Mouse (Mus musculus): ENCODE measurements around the gene Cntn5. TPM values are rescaled to one million over a fixed set of nuclear protein-coding genes. Genes with fewer than 3 reads are reported as not detected.
"Not testable (repeated sequence)": the region's sequence is repeated elsewhere in the genome, so short reads cannot be mapped to it uniquely, and the experiment has no call there.

Gene Cntn5
- total RNA-seq, 2 experiments from 2014 or later, result 23.1 to 25.2 TPM

DNA sequence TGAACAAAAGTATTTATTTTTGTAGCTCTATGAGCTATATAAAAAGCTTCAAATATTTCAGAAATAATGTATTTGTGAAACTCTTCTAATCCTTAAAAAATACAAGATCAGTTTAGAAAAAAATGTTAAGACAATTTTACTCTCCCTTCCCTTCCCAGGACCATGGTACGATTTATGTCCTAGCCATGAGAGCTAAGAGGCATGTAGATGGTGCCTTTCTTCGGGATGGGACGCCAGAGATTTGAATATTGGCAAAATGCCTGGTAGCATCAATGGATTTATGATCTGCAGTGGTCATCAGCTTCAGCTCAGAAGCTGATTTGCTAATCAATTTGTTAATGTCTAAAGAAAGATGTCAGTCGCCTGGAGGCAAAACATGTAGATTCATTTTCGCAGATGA is 258.6 kb downstream of the Cntn5 start:
- no peak overlapping the region for H3K4me3 ChIP-seq
- H3K27ac ChIP-seq, result no peak overlapping the region
- no peak for TF ChIP-seq CTCF (IDR thresholded peaks at IDR 0.05)
- DNase-seq (ENCODE audit: extremely low spot score in 1 of 2, low spot score in 2 of 2), result no peak
- intact Hi-C loops (cut with DNase I), result no loop called here

DNA sequence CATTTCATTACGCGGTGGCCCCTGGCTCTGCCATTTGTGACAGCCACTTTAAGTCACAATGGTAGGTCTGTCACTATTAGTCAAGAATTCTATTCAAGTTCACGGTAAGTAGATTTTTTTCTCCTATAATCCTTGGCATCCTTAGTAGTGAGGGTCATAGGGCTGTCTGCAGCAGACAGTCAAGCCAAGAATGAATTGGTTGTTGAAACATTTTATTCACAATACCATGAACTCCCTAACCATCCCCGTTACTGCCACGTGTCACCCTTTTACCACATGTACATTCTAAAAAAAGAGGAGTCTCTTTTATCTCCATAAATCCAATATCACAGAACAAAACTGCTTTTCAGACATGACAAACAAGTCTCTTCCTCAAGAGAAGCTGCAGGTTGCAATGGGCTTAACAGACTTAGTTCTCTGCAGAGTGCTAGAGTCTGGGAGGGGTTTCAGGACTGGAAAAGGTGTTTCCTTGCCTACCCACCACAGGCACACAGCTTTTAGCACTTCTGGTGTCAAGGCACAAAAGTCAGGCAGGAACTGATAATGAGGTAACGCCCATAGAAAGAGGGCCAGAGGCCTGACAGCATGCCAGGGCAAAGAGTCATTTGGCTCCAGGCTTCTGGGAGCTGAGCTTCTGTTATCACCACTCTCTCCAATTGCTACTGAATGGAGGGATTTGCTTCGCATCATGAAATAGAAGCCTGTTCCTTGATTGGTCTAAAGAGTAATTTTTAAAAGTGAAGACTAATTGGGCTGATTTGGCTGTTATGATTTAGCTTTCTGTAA is 259.3 kb downstream of the Cntn5 start:
- intact Hi-C loops (cut with DNase I), result no loop called here
- DNase-seq (ENCODE audit: extremely low spot score in 1 of 2, low spot score in 2 of 2), result no peak
- H3K27ac ChIP-seq, result no peak overlapping the region
- H3K4me3 ChIP-seq, result no peak overlapping the region
- no peak for TF ChIP-seq CTCF (IDR thresholded peaks at IDR 0.05)

DNA sequence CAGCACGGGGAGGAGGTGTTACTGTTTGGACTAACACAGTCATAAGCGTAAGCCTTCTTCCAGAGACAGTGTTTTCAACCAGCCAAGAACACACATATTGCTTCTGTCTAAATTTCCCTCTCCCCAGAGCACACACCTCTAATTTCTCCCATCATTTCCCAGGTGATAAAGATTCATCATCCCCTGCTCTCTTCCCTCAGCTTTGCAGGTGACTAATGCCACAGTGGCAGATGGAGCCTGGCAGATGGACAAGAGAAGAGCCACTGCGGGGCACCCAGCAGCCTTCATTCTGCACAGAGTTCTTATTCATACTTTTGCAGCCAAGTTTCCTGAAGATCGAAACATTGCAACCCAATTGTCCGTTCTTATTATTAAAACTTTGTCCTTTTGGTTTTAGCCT is 286.5 kb downstream of the Cntn5 start:
- Histone ChIP-seq H3K4me3 (no peak overlapping the region), H3K27ac (no peak overlapping the region)
- no peak for TF ChIP-seq CTCF (IDR thresholded peaks at IDR 0.05)
- intact Hi-C loops (cut with DNase I), result no loop called here
- DNase-seq (ENCODE audit: extremely low spot score in 1 of 2, low spot score in 2 of 2), result peak in 1 of 2 experiments; percentile 18

DNA sequence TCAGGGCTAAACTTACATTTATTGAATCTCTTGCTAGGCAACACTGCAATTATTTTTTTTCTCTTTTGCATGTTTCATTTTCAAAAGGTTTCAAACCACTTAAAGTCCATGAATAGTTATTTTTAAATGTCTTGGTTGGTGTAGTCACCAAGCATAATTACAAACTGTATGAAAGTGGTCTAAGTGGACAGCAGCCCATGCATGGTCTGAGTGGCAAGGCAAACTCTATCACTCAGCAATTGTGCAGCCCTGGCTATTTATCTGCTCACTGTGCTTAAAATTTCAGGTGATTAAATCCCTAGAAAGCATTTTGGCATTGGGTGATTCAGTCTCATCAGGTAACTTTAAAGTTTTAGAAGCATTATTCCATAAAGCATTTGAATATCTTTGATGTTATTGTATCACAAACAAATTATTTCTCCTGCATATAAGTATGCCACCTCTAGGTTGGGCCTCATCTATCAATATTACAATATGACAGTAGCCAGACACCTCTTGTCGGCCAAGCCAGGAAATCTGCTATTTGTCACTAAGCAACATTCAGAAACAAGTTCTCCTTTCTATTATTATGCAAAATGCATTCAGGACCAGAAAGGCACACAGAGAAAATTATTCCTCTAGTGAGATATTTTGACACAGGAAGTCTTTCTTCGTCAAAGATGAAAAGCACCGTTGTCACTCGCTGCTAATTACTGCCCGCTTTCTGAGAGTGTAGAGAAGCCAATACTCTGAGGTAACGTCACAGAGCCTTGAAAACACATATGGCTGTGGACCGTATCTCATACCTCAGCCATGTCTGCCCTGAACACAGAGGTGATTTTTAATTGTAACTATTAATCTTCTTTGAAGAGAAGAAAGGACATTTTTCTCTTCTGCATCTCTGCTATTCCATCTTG is 329.0 kb downstream of the Cntn5 start:
- no peak overlapping the region for H3K4me3 ChIP-seq
- no peak for DNase-seq (ENCODE audit: extremely low spot score in 1 of 2, low spot score in 2 of 2)
- intact Hi-C loops (cut with DNase I), result no loop called here
- TF ChIP-seq CTCF (IDR thresholded peaks at IDR 0.05), result no peak
- H3K27ac ChIP-seq, result no peak overlapping the region

DNA sequence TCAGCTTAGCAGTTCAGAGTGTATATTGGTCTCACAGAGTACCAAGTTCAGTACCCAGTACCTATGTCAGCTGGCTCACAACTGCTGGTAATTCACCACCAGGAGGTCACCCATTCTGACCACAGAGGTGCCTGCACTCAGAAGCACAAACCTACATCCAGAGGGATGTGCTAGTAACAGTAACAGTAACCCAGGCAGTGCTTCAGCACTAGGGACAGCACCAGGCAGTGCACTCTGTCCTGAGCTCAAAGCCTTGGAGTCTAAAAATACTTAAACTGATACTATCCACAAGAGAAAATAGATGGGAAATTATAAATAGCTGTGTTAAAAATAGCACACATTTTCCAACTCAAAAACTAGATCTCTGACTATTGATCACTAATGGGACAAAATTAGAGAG is 334.7 kb downstream of the Cntn5 start:
- H3K27ac ChIP-seq, result no peak overlapping the region
- DNase-seq (ENCODE audit: extremely low spot score in 1 of 2, low spot score in 2 of 2), result no peak
- no peak for TF ChIP-seq CTCF (IDR thresholded peaks at IDR 0.05)
- intact Hi-C loops (cut with DNase I), result no loop called here
- H3K4me3 ChIP-seq, result no peak overlapping the region

DNA sequence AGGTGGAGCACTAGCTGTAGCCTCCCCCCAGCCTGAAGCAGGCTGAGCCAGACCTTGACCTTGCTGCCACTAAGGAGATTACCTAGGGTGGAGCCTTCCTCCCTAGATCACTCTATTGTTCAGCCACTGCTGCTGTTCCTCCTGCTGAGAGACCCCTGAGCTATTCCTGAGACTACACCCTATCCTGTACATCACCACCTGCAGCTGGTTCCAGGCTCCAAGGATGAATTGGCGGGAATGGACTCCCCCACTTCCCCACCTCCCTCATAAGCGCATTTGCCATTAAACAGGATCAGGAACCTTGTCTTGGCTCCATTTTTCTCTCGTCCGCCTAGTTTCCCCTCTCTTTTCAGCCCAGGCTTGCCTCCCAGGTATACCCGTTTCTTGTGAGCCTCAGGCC is 363.7 kb downstream of the Cntn5 start:
- H3K27ac ChIP-seq; intact Hi-C loops (cut with DNase I); DNase-seq (ENCODE audit: extremely low spot score in 1 of 2, low spot score in 2 of 2); H3K4me3 ChIP-seq: not testable (repeated sequence)

DNA sequence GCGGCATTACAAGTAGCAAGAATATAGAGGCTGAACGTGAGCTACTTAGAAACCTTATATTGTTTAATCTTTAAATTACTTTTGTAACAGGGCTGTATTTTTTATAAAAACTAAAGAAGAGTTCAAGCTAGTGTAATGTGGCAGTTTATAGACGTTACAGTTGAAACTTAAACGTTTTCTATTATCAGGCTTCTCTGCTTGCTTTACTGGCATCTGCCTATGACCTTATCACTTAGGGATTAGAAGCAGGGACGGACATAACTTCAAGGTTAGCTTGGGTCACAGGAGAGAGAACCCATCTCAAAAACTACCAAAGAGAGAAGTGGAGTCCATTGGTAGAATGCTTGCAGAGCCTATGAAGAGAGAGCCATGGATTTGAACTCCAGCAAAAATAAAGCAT is 372.3 kb downstream of the Cntn5 start:
- no peak overlapping the region for H3K27ac ChIP-seq
- H3K4me3 ChIP-seq, result no peak overlapping the region
- intact Hi-C loops (cut with DNase I), result no loop called here
- TF ChIP-seq CTCF (IDR thresholded peaks at IDR 0.05), result no peak
- DNase-seq (ENCODE audit: extremely low spot score in 1 of 2, low spot score in 2 of 2), result no peak

DNA sequence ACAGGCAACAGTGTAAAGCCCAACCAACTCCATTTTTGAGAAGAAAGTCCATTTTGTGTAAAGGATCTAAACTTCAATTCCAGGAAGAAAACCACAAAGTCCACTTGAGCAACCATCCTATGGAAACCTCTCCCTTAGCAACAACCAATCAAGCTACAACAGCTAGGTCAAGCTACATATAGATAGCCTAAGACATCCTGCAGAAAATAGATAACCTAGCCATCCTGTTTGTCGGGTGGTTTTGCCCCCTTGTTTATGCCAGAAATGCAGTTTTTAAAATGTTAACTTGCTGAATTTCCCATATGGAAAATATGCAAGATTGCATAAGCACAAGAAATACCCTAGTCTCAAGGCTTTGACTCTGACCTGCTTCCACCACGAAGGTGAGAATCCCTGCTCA is 373.5 kb downstream of the Cntn5 start:
- H3K27ac ChIP-seq, result no peak overlapping the region
- TF ChIP-seq CTCF (IDR thresholded peaks at IDR 0.05), result no peak
- no peak overlapping the region for H3K4me3 ChIP-seq
- DNase-seq (ENCODE audit: extremely low spot score in 1 of 2, low spot score in 2 of 2), result no peak
- intact Hi-C loops (cut with DNase I), result no loop called here

DNA sequence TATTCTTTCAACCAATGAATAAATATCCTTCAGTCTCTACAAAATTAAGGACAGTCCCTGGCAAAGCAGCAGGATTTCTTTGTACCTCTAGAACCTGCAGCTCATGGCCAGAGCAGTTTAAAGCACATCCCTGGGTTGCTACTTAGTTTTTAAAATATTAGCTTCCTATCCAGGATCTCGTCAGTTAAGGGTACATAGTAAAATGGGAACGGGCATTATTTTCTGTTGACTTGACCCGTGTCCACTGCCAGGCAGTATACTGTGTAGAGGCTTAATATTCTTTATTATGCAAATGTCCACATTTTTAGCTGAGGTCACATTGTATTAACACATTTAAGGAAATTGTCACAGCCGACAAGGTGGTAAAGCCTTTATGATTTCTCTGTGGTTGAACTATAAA is 375.0 kb downstream of the Cntn5 start:
- Histone ChIP-seq H3K27ac (no peak overlapping the region), H3K4me3 (no peak overlapping the region)
- intact Hi-C loops (cut with DNase I), result no loop called here
- no peak for TF ChIP-seq CTCF (IDR thresholded peaks at IDR 0.05)
- no peak for DNase-seq (ENCODE audit: extremely low spot score in 1 of 2, low spot score in 2 of 2)

DNA sequence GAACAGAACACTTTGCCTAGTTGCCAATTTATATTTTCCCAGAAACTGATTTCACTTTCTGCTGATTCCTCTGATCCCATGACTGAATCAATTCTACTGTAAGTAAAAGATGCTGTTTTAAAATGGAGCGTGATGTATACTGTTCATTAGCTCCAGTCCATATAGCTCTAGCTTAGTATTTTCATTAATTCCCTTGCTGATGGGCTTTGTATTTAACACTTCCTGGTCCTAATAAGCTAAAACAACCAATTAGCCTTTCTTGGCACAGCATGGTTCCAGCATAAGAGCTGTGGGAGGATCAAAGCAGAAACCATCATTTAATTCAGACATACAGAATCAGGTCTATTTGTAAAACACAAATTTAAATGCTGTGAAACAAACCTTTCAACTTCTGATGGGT is 375.5 kb downstream of the Cntn5 start:
- Histone ChIP-seq H3K27ac (no peak overlapping the region), H3K4me3 (no peak overlapping the region)
- no peak for TF ChIP-seq CTCF (IDR thresholded peaks at IDR 0.05)
- DNase-seq (ENCODE audit: extremely low spot score in 1 of 2, low spot score in 2 of 2), result no peak
- intact Hi-C loops (cut with DNase I), result no loop called here

DNA sequence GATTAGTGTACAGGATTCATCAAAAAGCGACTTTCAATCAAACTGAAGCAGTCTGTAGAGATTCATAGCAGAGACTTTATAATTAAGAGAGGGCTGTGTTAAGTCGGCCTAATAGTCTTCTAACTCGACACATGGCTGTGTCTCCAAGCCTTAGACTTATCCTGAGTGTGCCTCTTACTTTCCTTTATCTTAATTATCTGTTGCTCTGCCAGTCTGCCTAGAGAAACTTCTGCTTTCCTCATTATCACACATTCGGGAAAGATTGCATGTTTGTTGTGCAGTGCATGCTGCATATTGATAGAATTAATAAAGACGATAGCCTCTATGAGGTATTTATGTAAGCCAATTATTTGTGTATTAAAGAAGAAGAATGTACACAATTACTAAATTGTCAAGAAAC is 375.9 kb downstream of the Cntn5 start:
- Histone ChIP-seq H3K27ac (no peak overlapping the region), H3K4me3 (no peak overlapping the region)
- no peak for TF ChIP-seq CTCF (IDR thresholded peaks at IDR 0.05)
- no peak for DNase-seq (ENCODE audit: extremely low spot score in 1 of 2, low spot score in 2 of 2)
- intact Hi-C loops (cut with DNase I), result no loop called here

DNA sequence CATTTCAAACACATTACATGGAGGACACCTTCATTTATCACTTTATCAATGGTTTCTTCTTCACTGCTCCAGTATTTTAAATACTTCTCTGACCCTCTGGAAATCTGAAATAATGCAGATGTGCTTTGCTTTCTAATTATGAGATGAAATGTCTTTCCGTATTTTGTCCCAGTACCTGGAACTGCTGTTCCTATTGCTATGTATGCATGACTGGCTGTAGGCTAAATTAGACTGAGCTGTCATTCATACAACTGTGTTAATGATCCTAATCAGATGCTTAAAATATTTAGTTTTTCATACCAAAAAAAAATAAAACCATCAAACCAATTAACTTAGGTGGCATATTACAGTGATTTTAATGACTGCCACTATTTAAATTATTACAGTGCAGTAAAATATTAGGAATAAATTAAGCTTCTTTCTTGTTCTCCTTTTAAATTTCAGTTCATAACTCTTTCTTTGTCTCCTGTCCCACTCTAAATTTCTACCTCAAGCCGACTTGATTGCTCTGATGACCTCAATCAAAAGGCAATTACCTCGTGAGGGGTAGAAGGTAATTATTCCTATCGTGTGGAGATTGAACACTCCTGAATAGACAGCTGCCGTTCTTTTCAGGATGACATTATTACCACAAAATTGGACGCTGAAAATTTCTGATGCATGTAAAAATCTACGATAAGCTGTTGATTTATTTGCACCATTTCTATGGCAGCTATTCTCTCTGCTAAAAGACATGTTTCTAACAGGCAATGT is 378.5 kb downstream of the Cntn5 start:
- intact Hi-C loops (cut with DNase I), result no loop called here
- Histone ChIP-seq H3K4me3 (no peak overlapping the region), H3K27ac (no peak overlapping the region)
- DNase-seq (ENCODE audit: extremely low spot score in 1 of 2, low spot score in 2 of 2), result no peak
- TF ChIP-seq CTCF (IDR thresholded peaks at IDR 0.05), result no peak
